Mouse (Mus musculus) stomach, postnatal 0 days (tissue): Measurements from ENCODE around the gene Trmt10a. TPM values are rescaled to one million over a fixed set of nuclear protein-coding genes. Genes with fewer than 3 reads are reported as not detected.

ENCODE experiments used
- ATAC-seq: fragments of 200-750 bp; cut with Nextera tagmentation; 2 replicates; pipeline ENCODE4 v1.8.0; 2017; ENCODE audit not compliant: low FRiP score, low TSS enrichment
- DNase-seq: peaks from one replicate; pipeline ENCODE4 v3.0.0-alpha.2; 2016; ENCODE audit warnings: low spot score
- H3K27ac ChIP-seq: fragments of 300-500 bp; sonication (generic); replicated peaks from 2 replicates; pipeline ENCODE4 v1.5.1; 2014; ENCODE audit warnings: mild to moderate bottlenecking, control low read depth
- H3K27me3 ChIP-seq: fragments of 300-500 bp; sonication (generic); 2 replicates; pipeline ENCODE4 v1.6.1; 2014; ENCODE audit warnings: low read length; ENCODE audit not compliant: control insufficient read depth, insufficient read depth
- H3K36me3 ChIP-seq: fragments of 300-500 bp; sonication (generic); 2 replicates; pipeline ENCODE4 v1.6.1; 2014; ENCODE audit warnings: low read length, mixed read lengths; ENCODE audit not compliant: control insufficient read depth, insufficient read depth
- H3K4me1 ChIP-seq: fragments of 300-500 bp; sonication (generic); replicated peaks from 2 replicates; pipeline ENCODE4 v1.6.1; 2014; ENCODE audit warnings: antibody characterized with exemption; ENCODE audit not compliant: control insufficient read depth, insufficient read depth
- H3K4me2 ChIP-seq: fragments of 300-500 bp; sonication (generic); replicated peaks from 2 replicates; pipeline ENCODE4 v1.6.1; 2014; ENCODE audit warnings: low read depth, mild to moderate bottlenecking, control low read depth, moderate library complexity
- H3K4me3 ChIP-seq: fragments of 300-500 bp; sonication (generic); 2 replicates; pipeline ENCODE4 v1.5.1; 2014; ENCODE audit warnings: low read depth, low read length, control low read depth
- H3K9ac ChIP-seq: fragments of 300-500 bp; sonication (generic); 2 replicates; pipeline ENCODE4 v1.6.1; 2014; ENCODE audit warnings: mild to moderate bottlenecking, low read length, control low read depth, mixed read lengths
- H3K9me3 ChIP-seq: fragments of 300-500 bp; sonication (generic); 2 replicates; pipeline ENCODE4 v1.6.1; 2016; ENCODE audit warnings: low read length; ENCODE audit not compliant: control insufficient read depth
- CTCF ChIP-seq: IDR thresholded peaks from 2 replicates; pipeline ENCODE4 v1.5.1; 2016; ENCODE audit warnings: antibody characterized with exemption, low read depth, mild to moderate bottlenecking, moderate library complexity
- EP300 ChIP-seq: optimal IDR thresholded peaks from 2 replicates; pipeline ENCODE3; 2016; ENCODE audit warnings: antibody characterized with exemption
- WGBS: fragments of 180-500 bp; shearing (Covaris S2); extraction: QIAGEN DNeasy Blood & Tissue Kit; methylation state at CpG from one replicate; pipeline ENCODE4 v1.1.7; 2014; 5-methylcytosine and 5-hydroxymethylcytosine counted together
- polyA plus RNA-seq: library from polyadenylated mRNA; unstranded; fragments of >200 nt; fragmentation: Nextera tagmentation; extraction: Ambion mirVana; gene quantifications from 2 replicates; pipeline ENCODE4 v1.2.1, GENCODE M21; 2015

Trmt10a gene
- polyA plus RNA-seq, 1 experiment from 2014 or later = 5.3 TPM

GRCm38 (mm10) chr3:138103690-138104089 lies 39.6 kb upstream of the Trmt10a start:
- no peak overlapping the region for H3K27ac ChIP-seq
- H3K4me1 ChIP-seq = no peaks in the 10 kb centered on the region
- H3K27me3 ChIP-seq = no peaks in the 10 kb centered on the region
- ATAC-seq (no peak), DNase-seq (no peak)
- H3K4me2 ChIP-seq = no peak overlapping the region
- no peak overlapping the region for H3K4me3 ChIP-seq
- no peaks in the 10 kb centered on the region for H3K36me3 ChIP-seq
- TF ChIP-seq EP300 = no peak
- no peak for TF ChIP-seq CTCF
- H3K9ac ChIP-seq = no peak overlapping the region
- no peaks in the 10 kb centered on the region for H3K9me3 ChIP-seq
- WGBS = 87% methylated on average over 4 of the region's 4 CpGs

- ATAC-seq (no peak), DNase-seq (no peak)
- Histone ChIP-seq H3K4me2 (no peak overlapping the region), H3K27me3 (no peaks in the 10 kb centered on the region), H3K4me3 (no peak overlapping the region), H3K4me1 (no peaks in the 10 kb centered on the region), H3K27ac (no peak overlapping the region), H3K9ac (no peak overlapping the region), H3K36me3 (no peaks in the 10 kb centered on the region), H3K9me3 (no peaks in the 10 kb centered on the region)
- TF ChIP-seq EP300 = no peak
- no peak for TF ChIP-seq CTCF
- 74% methylated on average over 5 of the region's 5 CpGs for WGBS
These were observed 38.2 kb upstream of the Trmt10a start for GRCm38 (mm10) chr3:138105056-138105455.

GRCm38 (mm10) chr3:138106887-138107286 lies 36.4 kb upstream of the Trmt10a start:
- Histone ChIP-seq H3K36me3 (no peaks in the 10 kb centered on the region), H3K27ac (no peak overlapping the region), H3K4me3 (no peak overlapping the region), H3K9me3 (no peaks in the 10 kb centered on the region), H3K4me2 (no peak overlapping the region), H3K9ac (no peak overlapping the region), H3K27me3 (no peaks in the 10 kb centered on the region), H3K4me1 (no peaks in the 10 kb centered on the region)
- 92% methylated on average over 10 of the region's 10 CpGs for WGBS
- no peak for DNase-seq
- TF ChIP-seq EP300 (no peak), CTCF (no peak)
- no peak for ATAC-seq

- TF ChIP-seq CTCF (no peak), EP300 (no peak)
- H3K4me1 ChIP-seq = no peaks in the 10 kb centered on the region
- H3K4me3 ChIP-seq = no peak overlapping the region
- WGBS = 92% methylated on average over 19 of the region's 19 CpGs
- no peak overlapping the region for H3K4me2 ChIP-seq
- no peak for ATAC-seq
- H3K27ac ChIP-seq = no peak overlapping the region
- no peaks in the 10 kb centered on the region for H3K27me3 ChIP-seq
- DNase-seq = no peak
- H3K36me3 ChIP-seq = no peaks in the 10 kb centered on the region
- no peaks in the 10 kb centered on the region for H3K9me3 ChIP-seq
- H3K9ac ChIP-seq = no peak overlapping the region
These were observed 32.1 kb upstream of the Trmt10a start for GRCm38 (mm10) chr3:138110910-138111782.

- DNase-seq (no peak), ATAC-seq (no peak)
- H3K9ac ChIP-seq = no peak overlapping the region
- 82% methylated on average over 17 of the region's 17 CpGs for WGBS
- no peak overlapping the region for H3K27ac ChIP-seq
- no peak overlapping the region for H3K4me2 ChIP-seq
- no peaks in the 10 kb centered on the region for H3K4me1 ChIP-seq
- H3K9me3 ChIP-seq = no peaks in the 10 kb centered on the region
- H3K27me3 ChIP-seq = no peaks in the 10 kb centered on the region
- TF ChIP-seq EP300 (no peak), CTCF (no peak)
- H3K4me3 ChIP-seq = no peak overlapping the region
- no peaks in the 10 kb centered on the region for H3K36me3 ChIP-seq
These were observed 29.1 kb upstream of the Trmt10a start for GRCm38 (mm10) chr3:138114106-138114505.

GRCm38 (mm10) chr3:138116871-138117270 lies 26.4 kb upstream of the Trmt10a start:
- no peak overlapping the region for H3K27ac ChIP-seq
- no peaks in the 10 kb centered on the region for H3K9me3 ChIP-seq
- ATAC-seq (no peak), DNase-seq (no peak)
- H3K9ac ChIP-seq = no peak overlapping the region
- WGBS = 74% methylated on average over 4 of the region's 4 CpGs
- no peaks in the 10 kb centered on the region for H3K4me1 ChIP-seq
- TF ChIP-seq EP300 (no peak), CTCF (no peak)
- H3K27me3 ChIP-seq = no peaks in the 10 kb centered on the region
- H3K4me3 ChIP-seq = no peak overlapping the region
- no peaks in the 10 kb centered on the region for H3K36me3 ChIP-seq
- H3K4me2 ChIP-seq = no peak overlapping the region
